Mouse (Mus musculus) heart, postnatal 0 days (tissue): Measurements from ENCODE around the gene Vmn1r76.

ENCODE experiments used
- CTCF ChIP-seq: IDR thresholded peaks from 2 replicates; pipeline ENCODE4 v1.5.1; 2016; ENCODE audit warnings: antibody characterized with exemption, control low read depth, low read depth
- EP300 ChIP-seq: IDR thresholded peaks from 2 replicates; pipeline ENCODE4 v1.6.1; 2016; ENCODE audit warnings: antibody characterized with exemption, low read depth

DNA sequence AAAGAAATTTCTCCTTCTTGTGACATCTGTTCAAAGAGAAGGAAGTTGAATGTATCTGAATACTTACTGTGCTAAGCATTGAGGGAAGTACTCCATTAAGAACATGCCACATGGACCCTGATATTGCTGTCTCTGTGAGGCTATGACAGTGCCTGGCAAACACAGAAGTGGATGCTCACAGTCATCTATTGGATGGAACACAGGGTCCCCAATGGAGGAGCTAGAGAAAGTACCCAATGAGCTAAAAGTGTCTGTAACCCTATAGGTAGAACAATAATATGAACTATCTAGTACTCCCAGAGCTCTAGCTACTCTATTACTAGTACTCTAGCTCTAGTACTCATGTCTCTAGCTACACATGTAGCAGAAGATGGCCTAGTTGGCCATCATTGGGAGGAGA, at the start of gene Vmn1r76:
- no peak for TF ChIP-seq CTCF
- no peak for TF ChIP-seq EP300
